Mouse (Mus musculus) liver, adult 2 months (tissue): ENCODE data around the gene Gm42742.

Experiments used
- CTCF ChIP-seq: fragments of 200-500 bp; IDR thresholded peaks from 2 replicates; pipeline ENCODE4 v1.5.1; 2011; ENCODE audit warnings: low read depth, low read length, control low read depth
- POLR2A ChIP-seq: fragments of 200-500 bp; IDR thresholded peaks from 2 replicates; pipeline ENCODE4 v1.6.1; 2011; ENCODE audit warnings: low read length, control low read depth; ENCODE audit not compliant: insufficient read depth; ENCODE audit errors: extremely low read depth

GRCm38 (mm10) chr7:127023896-127024690 lies 3.2 kb upstream of the Gm42742 start:
- no peak for TF ChIP-seq POLR2A
- TF ChIP-seq CTCF: no peak
